Mouse (Mus musculus) inflammation-experienced regulatory T-cells, adult 6 months (primary cell): Measurements from ENCODE around the gene Tubb3. TPM values are rescaled to one million over a fixed set of nuclear protein-coding genes. Genes with fewer than 3 reads are reported as not detected.
"Not testable (repeated sequence)": the region's sequence is repeated elsewhere in the genome, so short reads cannot be mapped to it uniquely, and the experiment has no call there.

Source experiments
- ATAC-seq: one replicate; pipeline ENCODE4 v1.8.0; 2017
- polyA plus RNA-seq, 3 experiments: library from polyadenylated mRNA; unstranded; fragments of 100-300 nt; shearing (Covaris generic); gene quantifications; one replicate each; pipeline ENCODE4 v1.2.1; 2017

Gene Tubb3
- polyA plus RNA-seq, 3 experiments from 2014 or later = 0.30 to 2.0 TPM; not detected in 1

GRCm38 (mm10) chr8:123432381-123432780, 21.2 kb downstream of the Tubb3 start:
- ATAC-seq = no peak

- not testable (repeated sequence) for ATAC-seq
Observed at GRCm38 (mm10) chr8:123433241-123433974, 22.2 kb downstream of the Tubb3 start.

GRCm38 (mm10) chr8:123441788-123442187, 30.6 kb downstream of the Tubb3 start:
- ATAC-seq = no peak

GRCm38 (mm10) chr8:123442351-123442750, 31.1 kb downstream of the Tubb3 start:
- no peak for ATAC-seq

GRCm38 (mm10) chr8:123442871-123443575, 31.8 kb downstream of the Tubb3 start:
- peak; percentile 91 for ATAC-seq

GRCm38 (mm10) chr8:123443576-123443921, 32.3 kb downstream of the Tubb3 start:
- no peak for ATAC-seq

GRCm38 (mm10) chr8:123444131-123444530, 32.9 kb downstream of the Tubb3 start:
- ATAC-seq = no peak

GRCm38 (mm10) chr8:123445981-123446380, 34.8 kb downstream of the Tubb3 start:
- no peak for ATAC-seq

- no peak for ATAC-seq
Observed at GRCm38 (mm10) chr8:123446799-123447198, 35.6 kb downstream of the Tubb3 start.

GRCm38 (mm10) chr8:123450783-123451182, 39.6 kb downstream of the Tubb3 start:
- no peak for ATAC-seq

- not testable (repeated sequence) for ATAC-seq
Observed at GRCm38 (mm10) chr8:123451747-123452146, 40.5 kb downstream of the Tubb3 start.

- no peak for ATAC-seq
Observed at GRCm38 (mm10) chr8:123452149-123452548, 40.9 kb downstream of the Tubb3 start.

GRCm38 (mm10) chr8:123453291-123453690, 42.1 kb downstream of the Tubb3 start:
- no peak for ATAC-seq

GRCm38 (mm10) chr8:123453951-123454350, 42.7 kb downstream of the Tubb3 start:
- ATAC-seq = no peak

GRCm38 (mm10) chr8:123454559-123454958, 43.3 kb downstream of the Tubb3 start:
- no peak for ATAC-seq

- ATAC-seq = no peak
Observed at GRCm38 (mm10) chr8:123463651-123464050, 52.4 kb downstream of the Tubb3 start.

GRCm38 (mm10) chr8:123467476-123467875, 56.3 kb downstream of the Tubb3 start:
- ATAC-seq = no peak

Other genes starting within 250 kb of the Tubb3 start
- not detected for gene Dpep1, start 225.2 kb upstream of the Tubb3 start, polyA plus RNA-seq
- 100 to 1,000 TPM; 110 to 199 (median 154) TPM for gene Chmp1a, start 198.7 kb upstream of the Tubb3 start, polyA plus RNA-seq
- not detected for gene Spata33, start 198.6 kb upstream of the Tubb3 start, polyA plus RNA-seq
- 10 to 100 TPM; 16.4 to 29.7 (median 24.3) TPM for gene Cdk10, start 186.6 kb upstream of the Tubb3 start, polyA plus RNA-seq
- gene Spata2l, start 175.2 kb upstream of the Tubb3 start, polyA plus RNA-seq = 1 to 10 TPM; 6.3 to 7.7 (median 6.5) TPM
- 1 to 10 TPM; 4.2 to 5.1 (median 5.1) TPM for gene Zfp276, start 157.2 kb upstream of the Tubb3 start, polyA plus RNA-seq
- 10 to 100 TPM in 1 of 3 experiments, 1 to 10 TPM in 2; 7.3 to 12.9 (median 7.4) TPM for gene Vps9d1, start 157.1 kb upstream of the Tubb3 start, polyA plus RNA-seq
- 1 to 10 TPM; 5.1 to 9.2 (median 5.2) TPM for gene Fanca, start 92.8 kb upstream of the Tubb3 start, polyA plus RNA-seq
- not detected for gene Spire2, start 78.7 kb upstream of the Tubb3 start, polyA plus RNA-seq
- gene Tcf25, start 37.7 kb upstream of the Tubb3 start, polyA plus RNA-seq = 100 to 1,000 TPM in 1 of 3 experiments, 10 to 100 TPM in 2; 74.2 to 106 (median 94.3) TPM
- gene Mc1r, start 4.3 kb upstream of the Tubb3 start, polyA plus RNA-seq = not detected
- gene Def8, start 12.1 kb downstream of the Tubb3 start, polyA plus RNA-seq = 1 to 10 TPM; 7.7 to 7.9 (median 7.8) TPM
- gene Afg3l1, start 66.5 kb downstream of the Tubb3 start, polyA plus RNA-seq = 10 to 100 TPM; 32.6 to 47.7 (median 36.1) TPM
- gene Dbndd1, start 104.0 kb downstream of the Tubb3 start, polyA plus RNA-seq = 1 to 10 TPM in 1 of 3 experiments, under 1 TPM in 2; 0.47 to 1.2 (median 0.54) TPM
- 10 to 100 TPM in 1 of 3 experiments, 1 to 10 TPM in 2; 6.4 to 10.1 (median 7.3) TPM for gene Gas8, start 107.4 kb downstream of the Tubb3 start, polyA plus RNA-seq
- not detected for gene Rhou, start 242.5 kb downstream of the Tubb3 start, polyA plus RNA-seq